Mouse (Mus musculus): ENCODE results near the gene Csf2ra.

DNA sequence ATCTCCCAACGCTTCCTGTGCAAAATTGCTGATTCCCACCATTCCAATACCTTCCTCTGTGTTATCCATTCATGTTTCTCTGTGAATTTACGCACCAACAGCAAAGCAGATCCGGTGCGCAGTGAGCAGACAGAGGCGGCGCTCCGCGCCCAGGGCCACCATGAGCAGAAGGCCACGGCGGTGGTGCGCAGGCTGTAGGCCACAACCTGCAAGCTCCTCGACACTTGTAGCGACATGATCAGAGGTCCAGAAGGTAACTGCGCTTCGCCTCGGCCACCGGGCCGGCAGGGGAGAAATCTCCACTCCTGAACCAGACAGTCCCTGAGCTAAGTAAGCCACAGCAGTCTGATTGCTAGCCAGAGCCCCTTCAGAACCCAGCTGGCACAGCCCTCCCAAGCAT, 29.5 kb upstream of the Csf2ra start:
- no peak for TF ChIP-seq CTCF (IDR thresholded peaks at IDR 0.05; ENCODE audit: low read depth, low read length)
- TF ChIP-seq POLR2A (IDR thresholded peaks at IDR 0.05; ENCODE audit: insufficient read depth, low read length), result no peak

All from ES-Bruce4 (cell line).